Mouse (Mus musculus) gastrocnemius, postnatal 25 days (tissue): ENCODE measurements at regions not wholly inside any gene's neighbourhood (a gene's known extent, or its start where the extent isn't known, plus 50 kb on each side); places are given as distances from the start of the nearest gene placed in this dataset.

Experiments used
- DNase-seq: peaks from one replicate; pipeline ENCODE4 v3.0.0; 2022

- no peak for DNase-seq
Observed at GRCm38 (mm10) chr2:178930125-178930524, 499.8 kb downstream of the Cdh26 start.

GRCm38 (mm10) chr2:178948471-178948870 lies 493.8 kb upstream of the Cdh4 start:
- no peak for DNase-seq

GRCm38 (mm10) chr2:178949103-178949502 lies 493.1 kb upstream of the Cdh4 start:
- DNase-seq = no peak

GRCm38 (mm10) chr2:178950304-178950703 lies 491.9 kb upstream of the Cdh4 start:
- no peak for DNase-seq

DNA sequence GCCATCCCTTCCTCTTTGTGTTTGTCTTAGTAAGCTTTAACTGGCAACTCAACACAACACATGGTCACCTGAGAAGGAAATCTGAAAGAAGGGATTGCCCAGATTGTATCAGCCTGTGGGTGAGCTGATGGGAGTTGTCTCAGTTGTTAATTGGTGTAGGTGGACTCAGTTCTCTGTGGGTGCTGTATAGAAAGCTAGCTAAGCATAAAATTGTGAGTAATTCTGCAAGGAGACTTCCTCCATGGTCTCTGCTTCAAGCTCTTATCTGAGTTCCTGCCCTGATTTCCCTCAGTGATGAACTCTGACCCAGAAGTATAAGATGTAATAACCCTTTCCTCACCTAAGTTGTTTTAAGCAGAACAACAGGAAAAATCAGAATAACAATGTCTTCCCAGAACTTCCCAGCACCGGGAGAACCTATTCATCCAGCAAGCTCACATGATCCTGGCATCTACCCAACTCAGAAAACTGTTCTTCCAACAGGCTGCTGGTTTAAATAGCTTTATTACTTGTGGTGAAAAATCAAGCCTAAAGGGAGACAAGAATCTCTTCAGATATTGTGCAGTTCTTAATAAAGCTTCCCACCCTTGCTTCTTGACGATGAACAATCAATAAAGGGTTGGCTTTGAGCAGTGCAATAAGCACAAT lies 487.7 kb upstream of the Cdh4 start:
- no peak for DNase-seq

DNA sequence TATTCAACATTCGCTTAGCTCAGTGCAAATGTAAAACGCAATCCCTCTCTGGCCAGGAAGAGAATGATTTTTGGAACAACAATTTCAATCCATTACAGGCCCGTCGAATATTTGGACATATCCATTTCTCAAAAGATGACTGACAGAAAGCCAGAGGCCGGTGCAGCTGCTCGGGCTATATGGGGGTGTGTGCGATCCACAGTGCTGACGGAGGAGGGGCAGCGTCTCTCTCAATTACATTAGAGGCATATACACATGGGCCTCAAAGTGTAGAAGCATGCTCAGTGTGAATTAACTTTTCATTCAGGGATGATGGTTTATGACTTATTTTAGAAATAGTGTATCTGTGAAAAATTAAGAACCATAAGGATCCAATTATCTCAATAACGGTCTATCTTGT lies 483.4 kb upstream of the Cdh4 start:
- no peak for DNase-seq

- no peak for DNase-seq
Observed at GRCm38 (mm10) chr2:178959603-178960002, 482.6 kb upstream of the Cdh4 start.

DNA sequence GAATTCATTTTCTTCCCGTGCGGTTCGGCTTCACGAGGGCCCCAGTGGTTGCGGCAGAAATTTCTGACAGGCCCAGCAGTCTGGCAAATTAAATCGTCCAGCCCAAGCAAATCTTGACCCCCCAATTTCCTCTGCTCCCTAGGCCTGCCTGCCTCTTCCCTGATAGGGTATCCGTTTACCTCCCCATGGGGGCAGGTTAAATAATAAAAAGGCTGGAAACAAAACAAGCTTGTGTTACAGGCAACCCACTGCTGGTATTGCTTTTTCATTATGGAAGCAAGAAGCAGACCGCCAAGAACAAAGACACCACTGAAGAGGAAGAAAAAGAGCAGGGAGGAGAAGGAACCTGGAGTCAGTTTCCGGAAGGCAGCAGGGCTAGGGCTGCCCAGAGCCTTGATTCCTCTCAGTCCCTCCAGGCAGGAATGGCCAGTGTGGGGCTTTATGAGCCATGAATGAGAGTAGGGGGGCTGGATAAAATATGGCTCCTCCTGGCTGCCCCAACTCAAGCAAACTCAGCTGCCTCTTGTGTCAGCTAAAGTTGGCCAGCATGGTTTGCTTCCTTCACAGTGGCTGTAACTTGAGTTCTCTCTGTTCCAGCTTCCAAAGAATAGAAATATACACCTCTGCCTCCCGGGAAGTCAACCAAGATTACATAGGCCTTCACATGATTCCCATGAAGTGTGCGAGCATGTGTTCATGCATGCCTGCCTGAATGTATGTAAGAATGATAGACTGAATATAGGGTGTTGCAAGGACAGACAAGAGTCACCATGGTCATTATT lies 474.5 kb upstream of the Cdh4 start:
- DNase-seq = no peak

GRCm38 (mm10) chr2:178969732-178970131 lies 472.5 kb upstream of the Cdh4 start:
- no peak for DNase-seq

GRCm38 (mm10) chr2:178975366-178975765 lies 466.9 kb upstream of the Cdh4 start:
- no peak for DNase-seq

DNA sequence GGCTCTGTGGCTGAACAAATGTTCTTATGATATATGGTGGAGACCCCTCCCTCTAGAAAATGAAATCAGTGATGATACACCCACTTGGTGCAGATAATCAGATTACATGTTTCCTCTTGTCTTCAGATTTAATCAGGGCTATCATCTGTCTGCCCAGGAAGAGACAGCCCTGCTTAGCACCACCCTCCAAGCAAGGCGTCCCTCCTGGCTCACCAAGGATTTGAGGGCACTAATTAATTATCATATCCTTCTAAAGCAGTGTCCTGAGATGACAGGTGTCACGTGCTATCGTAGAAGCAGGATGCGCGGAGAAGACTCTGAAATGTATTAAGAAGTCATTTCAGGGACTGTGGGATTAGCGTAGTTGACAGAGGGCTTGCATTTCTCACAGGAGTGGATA lies 466.2 kb upstream of the Cdh4 start:
- no peak for DNase-seq

- DNase-seq = no peak
Observed at GRCm38 (mm10) chr2:178976495-178976894, 465.7 kb upstream of the Cdh4 start.

DNA sequence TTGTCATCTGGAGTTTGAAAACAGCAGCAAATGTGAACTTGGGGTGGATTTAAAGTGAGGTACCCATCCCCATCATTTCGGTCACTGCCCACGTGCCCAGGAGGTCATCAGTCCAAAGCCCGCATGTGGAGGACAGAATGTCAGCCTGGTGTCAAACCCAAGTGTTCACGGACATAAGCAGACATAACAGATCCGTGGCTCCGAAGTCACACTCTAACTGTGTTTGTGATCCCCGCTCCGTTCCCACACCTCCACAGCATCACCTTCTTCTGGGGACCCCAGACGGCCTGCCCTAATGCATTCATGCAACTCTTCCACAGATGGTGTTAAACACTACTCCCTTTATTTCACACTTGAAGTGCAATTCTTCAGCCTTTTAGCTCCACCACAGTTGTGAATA lies 462.8 kb upstream of the Cdh4 start:
- DNase-seq = no peak

DNA sequence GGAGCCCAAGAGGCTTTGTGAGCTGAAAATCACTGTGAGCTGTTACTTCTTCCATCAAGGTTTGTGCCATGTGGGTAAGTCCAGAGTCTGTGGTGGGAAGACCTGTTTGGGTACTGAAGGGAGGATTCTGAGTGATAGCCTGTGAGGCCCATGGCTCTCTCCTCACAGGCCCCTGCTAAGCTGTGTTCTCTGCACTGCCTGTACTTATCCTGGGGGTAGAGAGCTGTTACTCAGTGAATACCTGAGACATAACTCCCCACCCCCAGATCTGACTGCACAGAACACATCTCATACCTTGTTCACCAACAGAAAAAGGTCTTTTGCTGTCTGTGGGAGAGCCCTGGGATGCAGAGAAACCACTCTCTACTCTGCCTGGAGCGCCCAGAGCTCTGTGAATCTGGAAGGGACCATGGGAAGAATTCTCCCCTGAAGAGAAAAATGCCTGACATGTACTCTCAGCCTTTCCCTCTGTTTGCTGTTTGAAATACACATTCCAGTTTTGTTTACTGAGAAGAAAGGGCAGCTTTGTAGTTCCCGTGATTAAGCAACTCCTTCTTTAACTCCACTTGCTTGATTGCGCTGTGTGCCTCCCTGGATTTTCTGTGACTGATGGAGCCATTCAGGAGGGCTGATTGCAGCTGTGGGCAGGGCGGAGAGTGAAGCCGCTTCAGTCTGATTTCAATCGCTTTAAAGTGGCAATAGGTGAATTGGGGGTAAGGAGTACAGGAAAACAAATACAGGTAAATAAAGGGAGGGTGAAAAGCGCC lies 460.3 kb upstream of the Cdh4 start:
- DNase-seq = no peak

- no peak for DNase-seq
Observed at GRCm38 (mm10) chr2:178983801-178984200, 458.4 kb upstream of the Cdh4 start.

DNA sequence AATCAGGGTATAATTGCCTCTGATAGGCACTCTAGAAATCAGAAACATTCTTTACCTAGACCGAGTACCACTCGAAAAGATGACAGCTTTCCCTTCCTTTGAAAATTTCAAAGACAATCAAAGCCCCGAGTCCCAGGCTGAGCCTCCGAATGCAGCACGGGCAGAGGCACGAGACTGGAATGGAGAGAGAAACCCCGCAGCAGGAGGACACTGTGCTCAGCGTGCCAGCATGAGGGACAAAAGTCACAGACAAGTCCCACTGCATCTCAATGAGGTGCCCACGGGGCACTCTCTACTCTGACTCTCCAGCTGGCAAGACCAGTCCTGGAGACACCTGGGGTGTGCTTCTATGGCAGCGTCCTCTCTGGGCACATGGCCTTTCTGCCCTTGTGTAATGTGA lies 454.3 kb upstream of the Cdh4 start:
- no peak for DNase-seq

- DNase-seq = no peak
Observed at GRCm38 (mm10) chr2:178989291-178989690, 452.9 kb upstream of the Cdh4 start.

- DNase-seq = no peak
Observed at GRCm38 (mm10) chr2:178989784-178990183, 452.4 kb upstream of the Cdh4 start.

- no peak for DNase-seq
Observed at GRCm38 (mm10) chr2:178990959-178991358, 451.3 kb upstream of the Cdh4 start.

DNA sequence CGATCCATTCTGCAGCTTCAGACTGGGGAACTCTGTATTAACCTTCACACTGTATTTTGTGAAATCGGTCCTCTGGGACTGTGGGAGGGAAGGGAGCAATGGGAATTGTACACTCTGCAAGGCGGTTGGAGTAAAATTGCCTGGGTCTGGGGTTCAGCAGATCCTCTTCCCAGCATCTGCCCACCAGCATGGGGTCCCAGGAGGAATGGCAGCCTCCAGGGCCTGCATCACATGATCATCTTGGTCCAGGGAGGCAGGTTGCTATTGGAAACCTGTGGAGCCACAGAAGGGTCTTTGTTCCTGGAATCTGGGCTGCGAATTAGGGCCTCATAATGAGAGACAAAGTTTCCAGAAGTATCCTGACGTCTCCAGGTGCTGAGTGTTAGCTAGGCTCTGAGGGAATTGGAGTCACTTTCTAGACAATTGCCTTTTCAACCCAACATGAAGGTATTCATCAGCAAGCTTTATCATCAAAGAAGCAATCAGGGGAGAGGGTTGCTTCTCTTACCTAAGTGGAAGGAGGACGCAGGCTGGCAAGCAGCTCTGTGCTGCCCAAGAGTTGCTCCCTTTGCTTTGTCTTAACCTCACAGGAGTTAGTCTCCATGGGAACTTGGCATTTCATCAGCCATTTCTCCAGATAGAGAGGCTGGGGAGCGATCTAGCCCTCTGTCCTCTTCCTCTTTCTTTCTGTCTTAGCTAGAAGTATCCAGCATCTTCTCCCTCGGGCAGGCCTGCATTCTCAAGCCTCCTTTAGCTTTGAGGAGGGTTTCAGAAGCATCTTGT lies 449.7 kb upstream of the Cdh4 start:
- no peak for DNase-seq

DNA sequence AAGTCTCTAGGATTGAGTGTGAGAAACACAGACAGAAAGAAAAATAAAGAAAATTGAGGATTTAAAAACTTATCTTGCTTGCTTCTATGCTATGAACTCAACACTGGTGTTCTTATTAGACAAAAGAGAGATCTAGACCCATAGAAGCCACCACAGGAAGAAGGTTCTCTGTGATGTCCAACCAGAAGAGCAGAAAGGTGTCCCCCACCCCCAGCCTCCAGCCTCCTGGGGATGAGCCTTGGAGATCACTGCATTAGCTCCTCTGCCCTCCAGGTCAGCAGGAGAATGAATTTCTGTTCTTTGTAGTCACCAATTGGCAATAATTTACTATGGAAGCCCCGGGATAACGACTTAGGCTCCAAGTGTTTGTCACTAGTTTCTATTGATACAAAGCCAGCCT lies 444.3 kb upstream of the Cdh4 start:
- no peak for DNase-seq

DNA sequence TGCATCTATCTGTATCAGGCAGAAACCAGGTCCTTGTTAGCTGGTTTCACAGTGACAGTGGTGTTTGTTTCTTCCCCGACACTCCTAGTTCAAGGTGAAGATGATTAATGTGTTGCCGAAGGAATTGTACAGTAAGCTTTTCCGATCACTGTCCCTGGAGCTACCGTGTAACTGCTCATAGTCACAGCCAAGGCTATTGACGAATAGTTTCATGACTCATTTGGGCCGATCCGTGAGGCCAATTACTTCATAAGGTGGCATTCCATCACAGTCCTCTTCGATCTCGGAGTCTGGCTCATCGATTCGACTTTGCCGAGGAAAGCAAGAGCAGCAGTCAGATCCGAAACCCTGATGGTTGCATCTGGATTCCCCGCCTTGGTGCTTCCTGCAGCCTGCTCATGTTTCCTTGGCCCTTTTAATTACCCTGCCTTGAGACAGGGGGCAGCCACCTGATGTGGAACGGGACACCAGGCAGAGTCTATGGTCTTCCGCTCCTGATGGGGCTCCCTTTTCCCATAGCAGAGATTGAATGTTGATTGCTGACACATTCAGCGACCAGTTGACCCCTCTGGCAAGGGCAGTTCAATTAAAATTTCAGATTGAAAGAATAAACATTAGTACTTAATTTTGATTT lies 441.7 kb upstream of the Cdh4 start:
- DNase-seq = no peak
